Mouse (Mus musculus) C2C12 (cell line): ENCODE measurements around the gene Ttll12.

Experiments
- CEBPB ChIP-seq: IDR thresholded peaks from one replicate; pipeline ENCODE4 v1.6.1; 2011; ENCODE audit warnings: low read depth, mild to moderate bottlenecking, control low read depth, moderate library complexity
- CTCF ChIP-seq: IDR thresholded peaks from one replicate; pipeline ENCODE4 v1.5.1; 2011; ENCODE audit not compliant: control insufficient read depth, insufficient read depth, insufficient read length
- MYOD1 ChIP-seq: IDR thresholded peaks from one replicate; pipeline ENCODE4 v1.6.1; 2011; ENCODE audit warnings: low read depth; ENCODE audit not compliant: control insufficient read depth, insufficient read length

- TF ChIP-seq CTCF (no peak), CEBPB (no peak), MYOD1 (no peak)
Measured at GRCm38 (mm10) chr15:83530233-83530632, 64.7 kb downstream of the Ttll12 start.
